Mouse (Mus musculus): Measurements from ENCODE around the gene Slc25a45. TPM values are rescaled to one million over a fixed set of nuclear protein-coding genes. Genes with fewer than 3 reads are reported as not detected.

Slc25a45 gene
- 2.6 and 2.8 TPM in 2 replicates for polyA plus RNA-seq (2015; fragmentation: Nextera tagmentation; extraction: Ambion mirVana)

- Histone ChIP-seq H3K27me3 (no peaks in the 10 kb centered on the region), H3K36me3 (peaks cover 3% of the 10 kb centered on the region; the same call in 1 of the 2 replicates), H3K27ac (peak within 1 kb of the TSS; percentile 72), H3K4me2 (0 out of 2 replicates have a peak within 1 kb of the TSS, but pooled peaks have one; percentile 15), H3K9me3 (no peaks in the 10 kb centered on the region), H3K9ac (peak within 1 kb of the TSS; percentile 49), H3K4me3 (no peak within 1 kb of the TSS), H3K4me1 (replicated peaks) (peaks cover 29% of the 10 kb centered on the region)
- WGBS: 50% methylated on average over 15 of the region's 15 CpGs
- ATAC-seq (ENCODE audit: low FRiP score): no peak
These were observed at the start of gene Slc25a45 for GRCm38 (mm10) chr19:5877618-5878361. Slc25a45 (plus strand) TSS chr19:5877808.

- no peaks in the 10 kb centered on the region for H3K9me3 ChIP-seq
- no peak overlapping the region for H3K4me2 ChIP-seq
- peaks cover 15% of the 10 kb centered on the region for H3K4me1 ChIP-seq (replicated peaks)
- H3K4me3 ChIP-seq: no peak overlapping the region
- H3K36me3 ChIP-seq: no peaks in the 10 kb centered on the region
- no peak overlapping the region for H3K27ac ChIP-seq
- ATAC-seq (ENCODE audit: low FRiP score): no peak
- H3K27me3 ChIP-seq: no peaks in the 10 kb centered on the region
- 82% methylated on average over 3 of the region's 3 CpGs for WGBS
- H3K9ac ChIP-seq: no peak overlapping the region
These were observed 49.5 kb upstream of the Slc25a45 start for GRCm38 (mm10) chr19:5828155-5828554.

GRCm38 (mm10) chr19:5828905-5829304, 48.7 kb upstream of the Slc25a45 start:
- no peak for ATAC-seq (ENCODE audit: low FRiP score)
- Histone ChIP-seq H3K9me3 (no peaks in the 10 kb centered on the region), H3K27me3 (no peaks in the 10 kb centered on the region), H3K9ac (no peak overlapping the region), H3K4me3 (no peak overlapping the region), H3K36me3 (no peaks in the 10 kb centered on the region), H3K27ac (no peak overlapping the region), H3K4me1 (replicated peaks) (peaks cover 7% of the 10 kb centered on the region; the same call in 1 of the 2 replicates), H3K4me2 (no peak overlapping the region)
- 92% methylated on average over 7 of the region's 7 CpGs for WGBS

- H3K27ac ChIP-seq: no peak overlapping the region
- 76% methylated on average over 19 of the region's 19 CpGs for WGBS
- no peak for ATAC-seq (ENCODE audit: low FRiP score)
- H3K4me1 ChIP-seq (replicated peaks): no peaks in the 10 kb centered on the region
- no peaks in the 10 kb centered on the region for H3K27me3 ChIP-seq
- no peak overlapping the region for H3K4me3 ChIP-seq
- no peak overlapping the region for H3K9ac ChIP-seq
- H3K36me3 ChIP-seq: no peaks in the 10 kb centered on the region
- H3K4me2 ChIP-seq: no peak overlapping the region
- H3K9me3 ChIP-seq: no peaks in the 10 kb centered on the region
These were observed 47.5 kb upstream of the Slc25a45 start for GRCm38 (mm10) chr19:5829958-5830615.

GRCm38 (mm10) chr19:5830776-5831175, 46.8 kb upstream of the Slc25a45 start:
- Histone ChIP-seq H3K9ac (no peak overlapping the region), H3K27me3 (no peaks in the 10 kb centered on the region), H3K4me3 (no peak overlapping the region), H3K4me1 (replicated peaks) (no peaks in the 10 kb centered on the region), H3K27ac (no peak overlapping the region), H3K36me3 (no peaks in the 10 kb centered on the region), H3K9me3 (no peaks in the 10 kb centered on the region), H3K4me2 (no peak overlapping the region)
- no peak for ATAC-seq (ENCODE audit: low FRiP score)
- WGBS: 95% methylated on average over 7 of the region's 7 CpGs

GRCm38 (mm10) chr19:5831224-5831957, 46.2 kb upstream of the Slc25a45 start:
- Histone ChIP-seq H3K9ac (no peak overlapping the region), H3K4me3 (no peak overlapping the region), H3K4me2 (no peak overlapping the region), H3K27me3 (no peaks in the 10 kb centered on the region), H3K9me3 (no peaks in the 10 kb centered on the region), H3K36me3 (no peaks in the 10 kb centered on the region), H3K27ac (no peak overlapping the region), H3K4me1 (replicated peaks) (no peaks in the 10 kb centered on the region)
- ATAC-seq (ENCODE audit: low FRiP score): no peak
- WGBS: 91% methylated on average over 11 of the region's 11 CpGs

GRCm38 (mm10) chr19:5831958-5832320, 45.7 kb upstream of the Slc25a45 start:
- no peaks in the 10 kb centered on the region for H3K36me3 ChIP-seq
- WGBS: 90% methylated on average over 4 of the region's 4 CpGs

GRCm38 (mm10) chr19:5832326-5832725, 45.3 kb upstream of the Slc25a45 start:
- no peaks in the 10 kb centered on the region for H3K36me3 ChIP-seq
- 75% methylated on average over 6 of the region's 6 CpGs for WGBS
- ATAC-seq (ENCODE audit: low FRiP score): no peak
- no peaks in the 10 kb centered on the region for H3K27me3 ChIP-seq
- no peak overlapping the region for H3K9ac ChIP-seq
- H3K27ac ChIP-seq: no peak overlapping the region
- no peak overlapping the region for H3K4me2 ChIP-seq
- no peak overlapping the region for H3K4me3 ChIP-seq
- no peaks in the 10 kb centered on the region for H3K9me3 ChIP-seq
- no peaks in the 10 kb centered on the region for H3K4me1 ChIP-seq (replicated peaks)

More at GRCm38 (mm10) chr19:5831958-5832320, 45.7 kb upstream of the Slc25a45 start:
- Histone ChIP-seq H3K4me2 (no peak overlapping the region), H3K27me3 (no peaks in the 10 kb centered on the region), H3K4me3 (no peak overlapping the region), H3K9ac (no peak overlapping the region), H3K4me1 (replicated peaks) (no peaks in the 10 kb centered on the region), H3K27ac (no peak overlapping the region), H3K9me3 (no peaks in the 10 kb centered on the region)
- no peak for ATAC-seq (ENCODE audit: low FRiP score)

GRCm38 (mm10) chr19:5833287-5834100, 44.1 kb upstream of the Slc25a45 start:
- ATAC-seq (ENCODE audit: low FRiP score): no peak
- no peak overlapping the region for H3K4me2 ChIP-seq
- H3K36me3 ChIP-seq: no peaks in the 10 kb centered on the region
- H3K27ac ChIP-seq: no peak overlapping the region
- H3K27me3 ChIP-seq: no peaks in the 10 kb centered on the region
- 93% methylated on average over 10 of the region's 10 CpGs for WGBS
- no peak overlapping the region for H3K9ac ChIP-seq
- H3K9me3 ChIP-seq: no peaks in the 10 kb centered on the region
- H3K4me3 ChIP-seq: no peak overlapping the region
- H3K4me1 ChIP-seq (replicated peaks): no peaks in the 10 kb centered on the region

GRCm38 (mm10) chr19:5834260-5834925, 43.2 kb upstream of the Slc25a45 start:
- Histone ChIP-seq H3K27ac (no peak overlapping the region), H3K4me2 (no peak overlapping the region), H3K9ac (no peak overlapping the region), H3K36me3 (no peaks in the 10 kb centered on the region), H3K4me3 (no peak overlapping the region), H3K27me3 (no peaks in the 10 kb centered on the region), H3K4me1 (replicated peaks) (no peaks in the 10 kb centered on the region), H3K9me3 (no peaks in the 10 kb centered on the region)
- no peak for ATAC-seq (ENCODE audit: low FRiP score)
- 95% methylated on average over 12 of the region's 12 CpGs for WGBS

- H3K27ac ChIP-seq: no peak overlapping the region
- 92% methylated on average over 10 of the region's 10 CpGs for WGBS
- ATAC-seq (ENCODE audit: low FRiP score): no peak
These were observed 42.3 kb upstream of the Slc25a45 start for GRCm38 (mm10) chr19:5835054-5835921.

More at GRCm38 (mm10) chr19:5835054-5835921, 42.3 kb upstream of the Slc25a45 start:
- Histone ChIP-seq H3K4me3 (no peak overlapping the region), H3K27me3 (no peaks in the 10 kb centered on the region), H3K4me2 (no peak overlapping the region), H3K36me3 (no peaks in the 10 kb centered on the region), H3K9ac (no peak overlapping the region), H3K9me3 (no peaks in the 10 kb centered on the region), H3K4me1 (replicated peaks) (no peaks in the 10 kb centered on the region; the same call in 1 of the 2 replicates)
